Mouse (Mus musculus) MEL (cell line): ENCODE measurements around the gene Elmsan1. TPM values are rescaled to one million over a fixed set of nuclear protein-coding genes. Genes with fewer than 3 reads are reported as not detected.
A peak's percentile ranks its signal among the peaks of the same experiment; 100 is the strongest.

Experiments
- DNase-seq: peaks from one replicate; pipeline ENCODE4 v3.0.0; 2011; ENCODE audit warnings: low read depth, low spot score
- H3K27ac ChIP-seq: 2 replicates; pipeline ENCODE4 v1.5.1; 2012; ENCODE audit warnings: low read depth, mild to moderate bottlenecking, control low read depth, low read length, moderate library complexity; ENCODE audit not compliant: control insufficient read depth
- H3K27me3 ChIP-seq, 2 experiments: fragments of 150-350 bp in 1 of 2; sonication (generic) in 1 of 2; 2 replicates each; pipeline ENCODE4 v1.6.1; 2012; ENCODE audit warnings: low read length in 2 of 2, mild to moderate bottlenecking in 2 of 2, improper control_type of control experiment in 1 of 2, moderate library complexity in 1 of 2; ENCODE audit not compliant: insufficient read depth in 2 of 2, control insufficient read depth in 1 of 2
- H3K36me3 ChIP-seq, 2 experiments: 2 replicates each; pipeline ENCODE4 v1.6.1; 2012 to 2014; ENCODE audit warnings: low read length in 2 of 2, improper control_type of control experiment in 1 of 2, inconsistent platforms in 1 of 2, mild to moderate bottlenecking in 1 of 2; ENCODE audit not compliant: insufficient read depth in 2 of 2, control insufficient read depth in 1 of 2
- H3K4me1 ChIP-seq, 2 experiments: fragments of 150-350 bp in 1 of 2; sonication (generic) in 1 of 2; 2 replicates each; pipeline ENCODE4 v1.6.1; 2012; ENCODE audit warnings: low read length in 2 of 2, improper control_type of control experiment in 1 of 2, mild to moderate bottlenecking in 1 of 2; ENCODE audit not compliant: insufficient read depth in 2 of 2, control insufficient read depth in 1 of 2
- H3K4me3 ChIP-seq, 2 experiments: fragments of 150-350 bp in 1 of 2; sonication (generic) in 1 of 2; 2 replicates each; pipeline ENCODE4 v1.5.1; 2012; ENCODE audit warnings: low read depth in 2 of 2, low read length in 2 of 2, mild to moderate bottlenecking in 2 of 2, moderate library complexity in 2 of 2, control low read depth in 1 of 2, improper control_type of control experiment in 1 of 2; ENCODE audit not compliant: control insufficient read depth in 1 of 2, insufficient read depth in 1 of 2
- H3K79me2 ChIP-seq: 2 replicates; pipeline ENCODE4 v1.6.1; 2012; ENCODE audit warnings: mild to moderate bottlenecking, low read length, moderate library complexity; ENCODE audit not compliant: control insufficient read depth, poor library complexity, insufficient read depth
- H3K9ac ChIP-seq: 2 replicates; pipeline ENCODE4 v1.6.1; 2012; ENCODE audit warnings: low read depth, mild to moderate bottlenecking, control low read depth, low read length, moderate library complexity; ENCODE audit not compliant: control insufficient read depth, poor library complexity, severe bottlenecking
- H3K9me3 ChIP-seq: fragments of 150-350 bp; sonication (generic); replicated peaks from 2 replicates; pipeline ENCODE4 v1.6.1; 2012; ENCODE audit warnings: mild to moderate bottlenecking, low read length, improper control_type of control experiment, moderate library complexity; ENCODE audit not compliant: insufficient read depth
- BHLHE40 ChIP-seq: IDR thresholded peaks from 2 replicates; pipeline ENCODE4 v1.6.1; 2012; ENCODE audit warnings: low read depth, mild to moderate bottlenecking, inconsistent platforms, low read length, improper control_type of control experiment, borderline replicate concordance
- CHD1 ChIP-seq: IDR thresholded peaks from 2 replicates; pipeline ENCODE4 v1.6.1; 2012; ENCODE audit warnings: low read depth, mild to moderate bottlenecking, inconsistent platforms, low read length, improper control_type of control experiment
- JUND ChIP-seq: IDR thresholded peaks from 2 replicates; pipeline ENCODE4 v1.6.1; 2011; ENCODE audit warnings: low read depth, mild to moderate bottlenecking, improper control_type of control experiment, low read length
- KAT2A ChIP-seq: conservative IDR thresholded peaks from 2 replicates; pipeline ENCODE4 v1.6.1; 2012; ENCODE audit warnings: low read depth, low read length, improper control_type of control experiment, inconsistent platforms
- MAX ChIP-seq: IDR thresholded peaks from 2 replicates; pipeline ENCODE4 v1.6.1; 2011; ENCODE audit warnings: low read length, improper control_type of control experiment
- MAZ ChIP-seq: IDR thresholded peaks from 2 replicates; pipeline ENCODE4 v1.6.1; 2012; ENCODE audit warnings: low read depth, mild to moderate bottlenecking, inconsistent platforms, low read length, improper control_type of control experiment
- MEF2A ChIP-seq: IDR thresholded peaks from 2 replicates; pipeline ENCODE4 v1.6.1; 2014; ENCODE audit warnings: low read depth, mild to moderate bottlenecking, inconsistent platforms, low read length, improper control_type of control experiment; ENCODE audit not compliant: poor library complexity, insufficient replicate concordance, severe bottlenecking; ENCODE audit errors: extremely low read depth
- MXI1 ChIP-seq: IDR thresholded peaks from 2 replicates; pipeline ENCODE4 v1.6.1; 2011; ENCODE audit warnings: mild to moderate bottlenecking, low read depth, low read length, improper control_type of control experiment
- NRF1 ChIP-seq: IDR thresholded peaks from 2 replicates; pipeline ENCODE4 v1.6.1; 2014; ENCODE audit warnings: low read depth, mild to moderate bottlenecking, inconsistent platforms, low read length, improper control_type of control experiment, moderate library complexity; ENCODE audit not compliant: poor library complexity, insufficient read depth, severe bottlenecking
- POLR2A ChIP-seq, 2 experiments: IDR thresholded peaks; 2 replicates each; pipeline ENCODE4 v1.6.1; 2011 to 2012; ENCODE audit warnings: low read length in 2 of 2, mild to moderate bottlenecking in 2 of 2, control low read depth in 1 of 2, improper control_type of control experiment in 1 of 2, low read depth in 1 of 2, moderate library complexity in 1 of 2; ENCODE audit not compliant: control insufficient read depth in 1 of 2, insufficient read depth in 1 of 2, poor library complexity in 1 of 2
- POLR2AphosphoS2 ChIP-seq: IDR thresholded peaks from 2 replicates; pipeline ENCODE4 v1.6.1; 2011; ENCODE audit warnings: low read length, improper control_type of control experiment
- RAD21 ChIP-seq: IDR thresholded peaks from 2 replicates; pipeline ENCODE4 v1.6.1; 2011; ENCODE audit warnings: mild to moderate bottlenecking, low read depth, low read length, improper control_type of control experiment
- SIN3A ChIP-seq: IDR thresholded peaks from 2 replicates; pipeline ENCODE4 v1.6.1; 2012; ENCODE audit warnings: low read length, improper control_type of control experiment, inconsistent platforms
- TAL1 ChIP-seq: IDR thresholded peaks from 2 replicates; pipeline ENCODE4 v1.6.1; 2012; ENCODE audit warnings: mild to moderate bottlenecking, inconsistent platforms, low read length, moderate library complexity, mixed read lengths
- TCF12 ChIP-seq: IDR thresholded peaks from 2 replicates; pipeline ENCODE4 v1.6.1; 2014; ENCODE audit warnings: low read depth, mild to moderate bottlenecking, inconsistent platforms, low read length, improper control_type of control experiment, moderate library complexity
- UBTF ChIP-seq: IDR thresholded peaks from 2 replicates; pipeline ENCODE4 v1.6.1; 2012; ENCODE audit warnings: low read depth, mild to moderate bottlenecking, inconsistent platforms, low read length, improper control_type of control experiment, moderate library complexity, borderline replicate concordance; ENCODE audit not compliant: insufficient read depth
- USF1 ChIP-seq: IDR thresholded peaks from 2 replicates; pipeline ENCODE4 v1.6.1; 2014; ENCODE audit warnings: low read depth, mild to moderate bottlenecking, inconsistent platforms, low read length, improper control_type of control experiment, moderate library complexity
- ZKSCAN1 ChIP-seq: IDR thresholded peaks from 2 replicates; pipeline ENCODE4 v1.6.1; 2012; ENCODE audit warnings: low read depth, mild to moderate bottlenecking, inconsistent platforms, low read length, improper control_type of control experiment, moderate library complexity
- ZNF384 ChIP-seq: IDR thresholded peaks from 2 replicates; pipeline ENCODE4 v1.6.1; 2012; ENCODE audit warnings: low read depth, mild to moderate bottlenecking, inconsistent platforms, low read length, improper control_type of control experiment
- polyA plus RNA-seq, 2 experiments: library from polyadenylated mRNA; stranded (reverse) in 1 of 2; unstranded in 1 of 2; fragments of >175 nt in 1 of 2; fragments of >200 nt in 1 of 2; gene quantifications; 2 replicates each; pipeline versions ENCODE4 v1.2.1 to v1.2.4; 2012; ENCODE audit warnings: low replicate concordance in 2 of 2, low read depth in 1 of 2; ENCODE audit not compliant: insufficient read length in 2 of 2, insufficient read depth in 1 of 2, missing spikeins in 1 of 2
- total RNA-seq: library from RNA; depleted of rRNA; stranded (reverse); fragments of 300-350 nt; gene quantifications from 2 replicates; pipeline ENCODE4 v1.2.3, GENCODE M21; 2012

The Elmsan1 gene
- total and polyA plus RNA-seq, 3 experiments = 7.7 to 25.3 TPM; not detected in 1

DNA sequence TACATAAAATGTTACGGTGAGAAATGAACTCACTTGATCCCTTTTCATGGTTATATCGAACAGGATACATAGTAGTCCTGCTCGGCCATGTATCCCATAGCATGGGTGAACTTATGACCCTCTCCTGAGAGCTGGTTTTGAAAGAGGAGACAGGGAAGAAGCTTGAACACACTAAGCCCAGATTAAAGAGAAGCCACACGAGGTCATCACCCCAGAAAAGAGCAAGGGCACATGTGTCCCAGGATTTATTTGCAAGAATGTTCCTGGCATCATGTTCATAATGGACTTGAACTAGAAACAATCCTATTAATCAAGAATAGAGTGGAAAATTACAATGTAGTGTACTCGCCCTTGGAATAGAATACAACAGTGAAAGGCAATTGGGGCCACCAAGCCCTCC lies 36.2 kb upstream of the Elmsan1 start:
- H3K79me2 ChIP-seq = no peaks in the 10 kb centered on the region
- no peak for TF ChIP-seq MAZ
- no peak for TF ChIP-seq MEF2A
- TF ChIP-seq JUND = no peak
- TF ChIP-seq TAL1 = no peak
- TF ChIP-seq KAT2A = no peak
- TF ChIP-seq ZKSCAN1 = no peak
- no peak for TF ChIP-seq RAD21
- no peak for TF ChIP-seq TCF12
- no peak for TF ChIP-seq NRF1
- no peak for TF ChIP-seq POLR2A (IDR thresholded peaks at IDR 0.05; ENCODE audit: control insufficient read depth in 1 of 2, insufficient read depth in 1 of 2, low read depth in 1 of 2, low read length in 2 of 2, poor library complexity in 1 of 2)
- TF ChIP-seq MXI1 = no peak
- no peak for TF ChIP-seq MAX
- no peak for TF ChIP-seq BHLHE40
- TF ChIP-seq UBTF = no peak
- no peak overlapping the region for H3K27ac ChIP-seq
- H3K36me3 ChIP-seq = no peaks in the 10 kb centered on the region; a peak in 1 of 4 replicates
- H3K27me3 ChIP-seq = no peaks in the 10 kb centered on the region
- H3K9ac ChIP-seq = no peak overlapping the region
- H3K4me1 ChIP-seq = no peaks in the 10 kb centered on the region
- no peaks in the 10 kb centered on the region for H3K9me3 ChIP-seq
- no peak overlapping the region for H3K4me3 ChIP-seq
- no peak for DNase-seq

DNA sequence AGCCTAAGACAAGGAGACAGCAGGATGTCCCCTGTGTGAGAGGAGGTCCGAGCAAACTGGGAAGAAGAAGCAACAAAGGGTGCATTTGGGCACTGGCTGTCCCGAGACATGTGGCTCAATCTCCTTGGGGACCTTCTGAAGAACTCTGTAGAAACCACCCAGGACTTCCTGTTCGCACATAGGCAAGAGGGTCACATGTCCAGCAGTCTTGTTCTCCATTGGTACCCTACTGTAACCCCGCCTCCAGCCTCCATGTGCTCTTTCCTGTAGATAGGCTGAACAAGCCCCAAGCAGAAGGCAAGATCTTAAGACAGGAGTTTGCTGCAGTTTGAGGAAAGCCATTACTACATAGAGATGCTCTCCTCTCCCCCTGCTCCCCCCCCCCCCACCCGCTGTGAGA lies 34.1 kb upstream of the Elmsan1 start:
- no peak for TF ChIP-seq ZNF384
- TF ChIP-seq SIN3A = no peak
- TF ChIP-seq POLR2AphosphoS2 = no peak
- TF ChIP-seq POLR2A (IDR thresholded peaks at IDR 0.05; ENCODE audit: control insufficient read depth in 1 of 2, insufficient read depth in 1 of 2, low read depth in 1 of 2, low read length in 2 of 2, poor library complexity in 1 of 2) = 0 out of 4 replicates have a peak, but pooled peaks of 1 of the 2 experiments have one; percentile 33
- TF ChIP-seq MAX = peak; percentile 48; the same call in 1 of the 2 replicates
- no peak for TF ChIP-seq CHD1
- TF ChIP-seq TAL1 = no peak
- TF ChIP-seq USF1 = peak; percentile 76
- peak; percentile 52 for DNase-seq

More for the DNA sequence above, 34.1 kb upstream of the Elmsan1 start:
- Histone ChIP-seq H3K27ac (no peak overlapping the region), H3K9ac (no peak overlapping the region), H3K9me3 (no peaks in the 10 kb centered on the region), H3K4me3 (no peak overlapping the region), H3K27me3 (no peaks in the 10 kb centered on the region), H3K79me2 (no peaks in the 10 kb centered on the region), H3K4me1 (no peaks in the 10 kb centered on the region), H3K36me3 (no peaks in the 10 kb centered on the region; a peak in 1 of 4 replicates)
